Mouse (Mus musculus) liver, embryonic 14 days (tissue): ENCODE results near the gene Vps37c. TPM values are rescaled to one million over a fixed set of nuclear protein-coding genes. Genes with fewer than 3 reads are reported as not detected.

Experiments used
- polyA plus RNA-seq: library from polyadenylated mRNA; depleted of rRNA; stranded (reverse); fragments of >200 nt; gene quantifications from 2 replicates; pipeline ENCODE4 v1.2.3, GENCODE M21; 2012; rRNA removed

The Vps37c gene
- 5.3 and 5.9 TPM in 2 replicates for polyA plus RNA-seq

GRCm38 (mm10) chr19:10688537-10689352, at the start of gene Vps37c:
TSS of gene Vps37c (plus strand) at chr19:10688735.

GRCm38 (mm10) chr19:10677915-10678771, 10.4 kb upstream of the Vps37c start, which contains the start of gene Pga5:
TSS of gene Pga5 (minus strand) at chr19:10678071.

GRCm38 (mm10) chr19:10738811-10739210, 50.3 kb downstream of the Vps37c start, which contains the start of gene Cd5:
TSS of gene Cd5 (minus strand) at chr19:10739002.

Other genes with a start within 250 kb of the Vps37c start
- gene Lrrc10b, start 231.3 kb upstream of the Vps37c start, polyA plus RNA-seq = 0.02 and 0.03 TPM in 2 replicates
- gene Ppp1r32, start 205.8 kb upstream of the Vps37c start, polyA plus RNA-seq = 0.15 and 0.28 TPM in 2 replicates
- 21.9 and 25.9 TPM in 2 replicates for gene Cpsf7, start 163.5 kb upstream of the Vps37c start, polyA plus RNA-seq
- gene Sdhaf2, start 162.6 kb upstream of the Vps37c start, polyA plus RNA-seq = 19.4 and 23.6 TPM in 2 replicates
- gene Tmem216, start 132.5 kb upstream of the Vps37c start, polyA plus RNA-seq = 8.9 and 10.5 TPM in 2 replicates
- gene Cyb561a3, start 111.6 kb upstream of the Vps37c start, polyA plus RNA-seq = 8.3 and 10.2 TPM in 2 replicates
- gene Tmem138, start 111.4 kb upstream of the Vps37c start, polyA plus RNA-seq = 7.6 and 8.8 TPM in 2 replicates
- 86.3 and 108 TPM in 2 replicates for gene Ddb1, start 83.4 kb upstream of the Vps37c start, polyA plus RNA-seq
- 10.6 and 12.6 TPM in 2 replicates for gene Tkfc, start 83.1 kb upstream of the Vps37c start, polyA plus RNA-seq
- gene Vwce, start 54.5 kb upstream of the Vps37c start, polyA plus RNA-seq = 5.1 and 7.6 TPM in 2 replicates
- 0.02 and 0.07 TPM in 2 replicates for gene Pga5, start 10.7 kb upstream of the Vps37c start, polyA plus RNA-seq
- gene Cd5, start 50.3 kb downstream of the Vps37c start, polyA plus RNA-seq = 0.02 TPM in 2 replicates
- not detected in 2 replicates for gene Cd6, start 141.3 kb downstream of the Vps37c start, polyA plus RNA-seq
- 3.6 and 4.0 TPM in 2 replicates for gene Slc15a3, start 151.0 kb downstream of the Vps37c start, polyA plus RNA-seq
- gene Tmem132a, start 181.2 kb downstream of the Vps37c start, polyA plus RNA-seq = 2.2 and 2.7 TPM in 2 replicates
- gene Tmem109, start 193.3 kb downstream of the Vps37c start, polyA plus RNA-seq = 10.6 and 11.7 TPM in 2 replicates
- gene Prpf19, start 206.5 kb downstream of the Vps37c start, polyA plus RNA-seq = 98.2 and 111 TPM in 2 replicates
- not detected in 2 replicates for gene Zp1, start 231.9 kb downstream of the Vps37c start, polyA plus RNA-seq
- 0.02 and 0.05 TPM in 2 replicates for gene Ptgdr2, start 248.4 kb downstream of the Vps37c start, polyA plus RNA-seq